Mouse (Mus musculus) CH12.LX (cell line): Measurements from ENCODE around the gene Col23a1. TPM values are rescaled to one million over a fixed set of nuclear protein-coding genes. Genes with fewer than 3 reads are reported as not detected.

Source experiments
- DNase-seq: peaks from one replicate; pipeline ENCODE4 v3.0.0-alpha.2; 2013; ENCODE audit errors: extremely low read depth
- H3K27ac ChIP-seq: 2 replicates; pipeline ENCODE4 v1.5.1; 2012; ENCODE audit warnings: low read depth, mild to moderate bottlenecking, control low read depth, moderate library complexity; ENCODE audit not compliant: insufficient read depth
- H3K27me3 ChIP-seq: replicated peaks from 2 replicates; pipeline ENCODE3; 2012; ENCODE audit warnings: inconsistent platforms
- H3K36me3 ChIP-seq, 2 experiments: replicated peaks in 1 of 2; 2 replicates each; pipeline versions ENCODE3 to v1.6.1; 2012; ENCODE audit warnings: inconsistent platforms in 1 of 2, low read length in 1 of 2, mild to moderate bottlenecking in 1 of 2, mixed read lengths in 1 of 2, moderate library complexity in 1 of 2; ENCODE audit not compliant: control insufficient read depth in 1 of 2, insufficient read depth in 1 of 2
- H3K4me1 ChIP-seq, 2 experiments: 2 replicates each; pipeline ENCODE4 v1.6.1; 2012; ENCODE audit warnings: inconsistent platforms in 1 of 2, moderate library complexity in 1 of 2; ENCODE audit not compliant: insufficient read depth in 2 of 2, control insufficient read depth in 1 of 2
- H3K4me2 ChIP-seq: 2 replicates; pipeline ENCODE4 v1.6.1; 2012; ENCODE audit warnings: low read depth, mild to moderate bottlenecking, control low read depth; ENCODE audit not compliant: poor library complexity, insufficient read depth, severe bottlenecking
- H3K4me3 ChIP-seq, 3 experiments: fragments of 150-350 bp in 1 of 3; sonication (generic) in 1 of 3; replicated peaks in 1 of 3; 2 replicates each; pipeline versions ENCODE3 to v1.5.1; 2011 to 2012; ENCODE audit warnings: low read depth in 2 of 3, low read length in 2 of 3, mild to moderate bottlenecking in 2 of 3, moderate library complexity in 2 of 3, control low read depth in 1 of 3, improper control_type of control experiment in 1 of 3, inconsistent platforms in 1 of 3, mixed read lengths in 1 of 3; ENCODE audit not compliant: poor library complexity in 1 of 3
- H3K79me2 ChIP-seq: replicated peaks from 2 replicates; pipeline ENCODE4 v1.6.1; 2012; ENCODE audit warnings: mild to moderate bottlenecking, moderate library complexity; ENCODE audit not compliant: control insufficient read depth, poor library complexity, insufficient read depth, severe bottlenecking; ENCODE audit errors: extremely low read depth
- H3K9ac ChIP-seq: 2 replicates; pipeline ENCODE4 v1.6.1; 2012; ENCODE audit warnings: low read depth, mild to moderate bottlenecking, control low read depth, moderate library complexity; ENCODE audit not compliant: insufficient read depth
- H3K9me3 ChIP-seq: replicated peaks from 2 replicates; pipeline ENCODE3; 2012; ENCODE audit warnings: low read length, inconsistent platforms, mixed read lengths
- CHD2 ChIP-seq: IDR thresholded peaks from 2 replicates; pipeline ENCODE4 v1.6.1; 2011; ENCODE audit warnings: low read length, improper control_type of control experiment
- CTCF ChIP-seq, 2 experiments: IDR thresholded peaks in 1 of 2; conservative IDR thresholded peaks in 1 of 2; 2 replicates each; pipeline ENCODE4 v1.5.1; 2011 to 2012; ENCODE audit warnings: low read depth in 2 of 2, low read length in 2 of 2, improper control_type of control experiment in 1 of 2, inconsistent platforms in 1 of 2, mild to moderate bottlenecking in 1 of 2, moderate library complexity in 1 of 2
- E2F4 ChIP-seq: IDR thresholded peaks from 2 replicates; pipeline ENCODE4 v1.6.1; 2011; ENCODE audit warnings: low read depth, low read length, improper control_type of control experiment; ENCODE audit not compliant: insufficient replicate concordance
- HCFC1 ChIP-seq: IDR thresholded peaks from 2 replicates; pipeline ENCODE4 v1.6.1; 2012; ENCODE audit warnings: low read depth, mild to moderate bottlenecking, inconsistent platforms, low read length, improper control_type of control experiment
- KAT2A ChIP-seq: IDR thresholded peaks from 2 replicates; pipeline ENCODE4 v1.6.1; 2012; ENCODE audit warnings: low read length, improper control_type of control experiment, inconsistent platforms; ENCODE audit not compliant: insufficient replicate concordance
- MAFK ChIP-seq: IDR thresholded peaks from 2 replicates; pipeline ENCODE4 v1.6.1; 2011; ENCODE audit warnings: low read length, improper control_type of control experiment; ENCODE audit not compliant: insufficient replicate concordance
- MAZ ChIP-seq: IDR thresholded peaks from 2 replicates; pipeline ENCODE4 v1.6.1; 2012; ENCODE audit warnings: low read depth, mild to moderate bottlenecking, inconsistent platforms, low read length, improper control_type of control experiment, moderate library complexity
- MYC ChIP-seq: IDR thresholded peaks from 2 replicates; pipeline ENCODE4 v1.6.1; 2011; ENCODE audit warnings: low read depth, mild to moderate bottlenecking, improper control_type of control experiment, low read length
- NELFE ChIP-seq: IDR thresholded peaks from 2 replicates; pipeline ENCODE4 v1.6.1; 2011; ENCODE audit warnings: low read depth, low read length, improper control_type of control experiment
- POLR2AphosphoS2 ChIP-seq: IDR thresholded peaks from 2 replicates; pipeline ENCODE4 v1.6.1; 2011; ENCODE audit warnings: low read depth, low read length, improper control_type of control experiment
- RAD21 ChIP-seq: IDR thresholded peaks from 2 replicates; pipeline ENCODE4 v1.6.1; 2011; ENCODE audit warnings: low read depth, mild to moderate bottlenecking, low read length, improper control_type of control experiment, moderate library complexity
- SIN3A ChIP-seq: IDR thresholded peaks from 2 replicates; pipeline ENCODE4 v1.6.1; 2012; ENCODE audit warnings: low read length, improper control_type of control experiment, inconsistent platforms
- SMC3 ChIP-seq: IDR thresholded peaks from 2 replicates; pipeline ENCODE4 v1.6.1; 2011; ENCODE audit warnings: low read depth, low read length, improper control_type of control experiment
- USF2 ChIP-seq: conservative IDR thresholded peaks from 2 replicates; pipeline ENCODE4 v1.6.1; 2011; ENCODE audit warnings: low read depth, low read length, improper control_type of control experiment
- ZMIZ1 ChIP-seq: IDR thresholded peaks from 2 replicates; pipeline ENCODE4 v1.6.1; 2012; ENCODE audit warnings: low read depth, mild to moderate bottlenecking, inconsistent platforms, low read length, improper control_type of control experiment
- ZNF384 ChIP-seq: IDR thresholded peaks from 2 replicates; pipeline ENCODE4 v1.6.1; 2012; ENCODE audit warnings: low read depth, low read length, improper control_type of control experiment, inconsistent platforms
- dilution Hi-C: fragments of 300-500 bp; cut with MboI; formaldehyde crosslinking; loops from 2 replicates; pipeline ENCODE4 v1.14.3; 2020; ENCODE audit warnings: low sequenced_read_pairs; ENCODE audit not compliant: extremely low pct_unique_long_range_greater_than_20kb, extremely low pct_ligation_motif_present
- in situ Hi-C: fragments of 300-500 bp; cut with MboI; formaldehyde crosslinking; loops from 3 replicates; pipeline ENCODE4 v1.14.3; 2019; ENCODE audit warnings: low sequenced_read_pairs, low pct_ligation_motif_present, low pct_unique_long_range_greater_than_20kb, mixed read lengths
- polyA plus RNA-seq: library from polyadenylated mRNA; unstranded; fragments of >175 nt; gene quantifications from 2 replicates; pipeline ENCODE4 v1.2.1, GENCODE M21; 2012; ENCODE audit warnings: low read depth; ENCODE audit not compliant: insufficient read length
- total RNA-seq, 2 experiments: library from RNA; depleted of rRNA; stranded (reverse); fragments of 300-350 nt in 1 of 2; fragments of >200 nt in 1 of 2; gene quantifications; 2 replicates each; pipeline ENCODE4 v1.2.3; 2012 to 2014

The Col23a1 gene
- total and polyA plus RNA-seq, 3 experiments: 0.04 to 0.20 (median 0.08) TPM

DNA sequence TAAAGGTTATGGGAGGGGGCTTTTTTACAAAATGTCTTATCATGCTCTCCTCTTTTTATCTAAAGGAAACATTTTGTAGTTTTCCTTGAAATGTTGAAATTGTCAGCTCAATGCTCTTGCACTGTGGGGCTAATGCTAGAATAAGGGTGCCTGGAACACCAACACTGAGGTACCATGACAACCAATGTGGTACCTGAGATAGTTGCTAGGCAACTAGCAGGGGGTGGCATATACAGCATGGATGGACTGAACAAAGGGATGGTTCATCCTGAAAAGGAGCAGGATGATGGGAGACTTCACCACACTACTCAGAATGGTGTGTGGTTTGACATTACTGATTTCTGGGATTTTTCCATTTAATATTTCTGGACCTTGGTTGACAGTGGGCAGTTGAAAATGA is 30.9 kb downstream of the Col23a1 start:
- no peak for DNase-seq
- H3K4me3 ChIP-seq: no peak overlapping the region
- TF ChIP-seq KAT2A (no peak), POLR2AphosphoS2 (no peak), CTCF (conservative IDR thresholded peaks at IDR 0.05 in 1 of 2, IDR thresholded peaks at IDR 0.05 in 1 of 2; ENCODE audit: low read depth in 2 of 2, low read length in 2 of 2) (no peak), USF2 (no peak), SIN3A (no peak), E2F4 (no peak), MYC (no peak), NELFE (no peak), ZMIZ1 (no peak), ZNF384 (no peak), MAFK (no peak), CHD2 (no peak), MAZ (no peak)
- H3K79me2 ChIP-seq: no peaks in the 10 kb centered on the region
- no peaks in the 10 kb centered on the region for H3K4me1 ChIP-seq
- H3K9me3 ChIP-seq: peaks cover 11% of the 10 kb centered on the region
- no peaks in the 10 kb centered on the region for H3K36me3 ChIP-seq
- in situ Hi-C loops: loop anchor here (10.0 kb wide), 1 partner anchor 54 kb away; no protein-coding TSS in a partner anchor
- dilution Hi-C loops: no loop called here
- H3K9ac ChIP-seq: no peak overlapping the region
- H3K27ac ChIP-seq: no peak overlapping the region
- H3K27me3 ChIP-seq: peaks cover 55% of the 10 kb centered on the region
- H3K4me2 ChIP-seq: no peak overlapping the region

DNA sequence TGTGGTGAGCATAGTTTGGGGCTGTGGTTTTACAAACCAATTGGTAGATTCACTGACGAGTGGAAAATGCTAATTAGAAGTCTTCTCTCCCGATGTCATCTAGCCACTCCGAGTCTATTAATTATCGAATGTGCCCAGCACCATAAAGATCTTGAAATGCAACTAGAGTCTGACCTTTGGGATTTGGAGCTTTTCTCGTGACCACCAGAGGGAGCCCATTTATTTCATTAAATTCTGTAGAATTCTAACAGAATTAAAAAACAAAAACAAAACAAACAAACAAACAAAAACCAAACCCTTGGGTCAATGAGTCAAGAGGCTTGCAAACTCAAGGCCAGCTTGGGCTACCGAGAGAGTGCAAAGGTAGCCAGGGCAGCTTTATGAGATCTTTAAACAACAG is 37.2 kb downstream of the Col23a1 start:
- in situ Hi-C loops: loop anchor here (10.0 kb wide), 1 partner anchor 48 kb away; no protein-coding TSS in a partner anchor
- TF ChIP-seq RAD21 (peak; percentile 13), HCFC1 (no peak), CTCF (conservative IDR thresholded peaks at IDR 0.05 in 1 of 2, IDR thresholded peaks at IDR 0.05 in 1 of 2; ENCODE audit: low read depth in 2 of 2, low read length in 2 of 2) (peak in 1 of 2 experiments; percentile 52; a peak in 2 of 4 replicates), ZMIZ1 (no peak), SMC3 (peak; percentile 45)

More for the DNA sequence above, 37.2 kb downstream of the Col23a1 start:
- H3K36me3 ChIP-seq: no peaks in the 10 kb centered on the region
- H3K4me2 ChIP-seq: no peak overlapping the region
- H3K27me3 ChIP-seq: peaks cover 76% of the 10 kb centered on the region
- no peaks in the 10 kb centered on the region for H3K79me2 ChIP-seq
- no peak overlapping the region for H3K4me3 ChIP-seq
- H3K9me3 ChIP-seq: peaks cover 5% of the 10 kb centered on the region
- dilution Hi-C loops: no loop called here
- no peak overlapping the region for H3K27ac ChIP-seq
- peaks cover 0 to 6% of the 10 kb centered on the region in 2 experiments; a peak in 1 of 4 replicates for H3K4me1 ChIP-seq
- H3K9ac ChIP-seq: no peak overlapping the region
- no peak for DNase-seq
